Mouse (Mus musculus): ENCODE results near the gene Cmip.

Gene Cmip

GRCm38 (mm10) chr8:117440317-117440716, 183.5 kb downstream of the Cmip start:
- no peak for TF ChIP-seq GATA4 (IDR thresholded peaks at IDR 0.05; ENCODE audit: insufficient replicate concordance, low read length)

GRCm38 (mm10) chr8:117440759-117441158, 183.9 kb downstream of the Cmip start:
- peak; percentile 57; the same call in 1 of the 2 replicates for TF ChIP-seq GATA4 (IDR thresholded peaks at IDR 0.05; ENCODE audit: insufficient replicate concordance, low read length)

GRCm38 (mm10) chr8:117445507-117445906, 188.6 kb downstream of the Cmip start:
- TF ChIP-seq GATA4 (IDR thresholded peaks at IDR 0.05; ENCODE audit: insufficient replicate concordance, low read length), result no peak

- TF ChIP-seq GATA4 (IDR thresholded peaks at IDR 0.05; ENCODE audit: insufficient replicate concordance, low read length), result no peak
Measured at GRCm38 (mm10) chr8:117446344-117446997, 189.6 kb downstream of the Cmip start.

- TF ChIP-seq GATA4 (IDR thresholded peaks at IDR 0.05; ENCODE audit: insufficient replicate concordance, low read length), result no peak
Measured at GRCm38 (mm10) chr8:117451072-117451471, 194.2 kb downstream of the Cmip start.

GRCm38 (mm10) chr8:117453974-117454373, 197.1 kb downstream of the Cmip start:
- no peak for TF ChIP-seq GATA4 (IDR thresholded peaks at IDR 0.05; ENCODE audit: insufficient replicate concordance, low read length)

- no peak for TF ChIP-seq GATA4 (IDR thresholded peaks at IDR 0.05; ENCODE audit: insufficient replicate concordance, low read length)
Measured at GRCm38 (mm10) chr8:117454516-117455116, 197.8 kb downstream of the Cmip start.

GRCm38 (mm10) chr8:117455701-117456100, 198.8 kb downstream of the Cmip start:
- no peak for TF ChIP-seq GATA4 (IDR thresholded peaks at IDR 0.05; ENCODE audit: insufficient replicate concordance, low read length)

- TF ChIP-seq GATA4 (IDR thresholded peaks at IDR 0.05; ENCODE audit: insufficient replicate concordance, low read length), result no peak
Measured at GRCm38 (mm10) chr8:117458440-117458839, 201.6 kb downstream of the Cmip start.

- TF ChIP-seq GATA4 (IDR thresholded peaks at IDR 0.05; ENCODE audit: insufficient replicate concordance, low read length), result no peak
Measured at GRCm38 (mm10) chr8:117462701-117463284, 205.9 kb downstream of the Cmip start.

- TF ChIP-seq GATA4 (IDR thresholded peaks at IDR 0.05; ENCODE audit: insufficient replicate concordance, low read length), result no peak
Measured at GRCm38 (mm10) chr8:117464525-117464924, 207.7 kb downstream of the Cmip start.

GRCm38 (mm10) chr8:117465250-117465649, 208.4 kb downstream of the Cmip start:
- no peak for TF ChIP-seq GATA4 (IDR thresholded peaks at IDR 0.05; ENCODE audit: insufficient replicate concordance, low read length)

- TF ChIP-seq GATA4 (IDR thresholded peaks at IDR 0.05; ENCODE audit: insufficient replicate concordance, low read length), result no peak
Measured at GRCm38 (mm10) chr8:117467466-117467865, 210.6 kb downstream of the Cmip start.

GRCm38 (mm10) chr8:117469431-117470341, 212.8 kb downstream of the Cmip start:
- TF ChIP-seq GATA4 (IDR thresholded peaks at IDR 0.05; ENCODE audit: insufficient replicate concordance, low read length), result no peak

GRCm38 (mm10) chr8:117470342-117470781, 213.5 kb downstream of the Cmip start:
- TF ChIP-seq GATA4 (IDR thresholded peaks at IDR 0.05; ENCODE audit: insufficient replicate concordance, low read length), result no peak
